Mouse (Mus musculus): ENCODE measurements at regions not wholly inside any gene's neighbourhood (a gene's known extent, or its start where the extent isn't known, plus 50 kb on each side); places are given as distances from the start of the nearest gene placed in this dataset.

DNA sequence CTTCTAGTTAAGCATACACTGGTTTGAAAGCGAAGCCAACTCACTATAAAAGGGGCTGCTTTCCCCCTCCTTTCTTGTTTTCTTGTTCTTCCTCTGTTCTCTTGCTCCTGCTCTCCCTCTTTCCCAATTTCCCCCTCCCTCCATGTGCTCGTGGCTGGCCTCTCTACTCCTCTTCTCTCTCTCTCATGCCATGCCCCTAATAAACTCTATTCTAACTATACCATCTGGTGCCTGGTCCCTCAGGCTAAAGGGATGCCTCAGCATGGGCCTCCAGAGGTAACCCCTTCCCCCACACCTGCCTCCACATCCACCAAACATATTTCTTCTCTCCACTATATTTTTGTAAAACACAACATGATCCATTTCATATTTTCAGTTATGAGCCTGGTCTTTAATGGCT, 210.1 kb downstream of the Gja1 start:
- TF ChIP-seq CTCF (IDR thresholded peaks at IDR 0.05; ENCODE audit: extremely low read depth, insufficient read length, insufficient replicate concordance, low read depth, low read length) (no peak), POLR2A (IDR thresholded peaks at IDR 0.05; ENCODE audit: low read depth, low read length) (no peak)

Data from small intestine, adult 2 months (tissue).